Mouse (Mus musculus) G1E-ER4 (cell line): ENCODE measurements around the gene Mpz. TPM values are rescaled to one million over a fixed set of nuclear protein-coding genes. Genes with fewer than 3 reads are reported as not detected.

Source experiments
- GATA1 ChIP-seq: IDR thresholded peaks from one replicate; pipeline ENCODE4 v1.8.0; 2012; ENCODE audit warnings: low read length, inconsistent platforms
- polyA plus RNA-seq: library from polyadenylated mRNA; stranded (reverse); fragments of >175 nt; gene quantifications from 2 replicates; pipeline ENCODE4 v1.2.3, GENCODE M21; 2012

Gene Mpz
- polyA plus RNA-seq, 1 experiment = not detected

GRCm38 (mm10) chr1:171193911-171194830 lies 43.7 kb downstream of the Mpz start:
- TF ChIP-seq GATA1 = no peak

- TF ChIP-seq GATA1 = no peak
Observed at GRCm38 (mm10) chr1:171195046-171195822, 44.7 kb downstream of the Mpz start.

- TF ChIP-seq GATA1 = no peak
Observed at GRCm38 (mm10) chr1:171195887-171196397, 45.4 kb downstream of the Mpz start, which contains the start of gene Pcp4l1. TSS of gene Pcp4l1 (minus strand) at chr1:171196268.

GRCm38 (mm10) chr1:171199532-171199931 lies 49.0 kb downstream of the Mpz start:
- no peak for TF ChIP-seq GATA1

- TF ChIP-seq GATA1 = no peak
Observed at GRCm38 (mm10) chr1:171200769-171201168, 50.3 kb downstream of the Mpz start.

GRCm38 (mm10) chr1:171203471-171204248 lies 53.1 kb downstream of the Mpz start:
- TF ChIP-seq GATA1 = no peak

- no peak for TF ChIP-seq GATA1
Observed at GRCm38 (mm10) chr1:171204249-171204644, 53.7 kb downstream of the Mpz start.

GRCm38 (mm10) chr1:171205704-171206493 lies 55.4 kb downstream of the Mpz start:
- peak; percentile 72 for TF ChIP-seq GATA1

- no peak for TF ChIP-seq GATA1
Observed at GRCm38 (mm10) chr1:171209409-171209808, 58.9 kb downstream of the Mpz start.

Other genes with a start within 250 kb of the Mpz start
- not detected in 2 replicates for gene Fcrlb, start 237.8 kb upstream of the Mpz start, polyA plus RNA-seq
- gene Fcrla, start 223.1 kb upstream of the Mpz start, polyA plus RNA-seq = 0.22 TPM in 1 of 2 replicates, not detected in the other
- 0.08 TPM in 1 of 2 replicates, not detected in the other for gene Fcgr2b, start 174.2 kb upstream of the Mpz start, polyA plus RNA-seq
- gene Fcgr4, start 131.8 kb upstream of the Mpz start, polyA plus RNA-seq = not detected in 2 replicates
- 0.04 and 0.13 TPM in 2 replicates for gene Fcgr3, start 85.8 kb upstream of the Mpz start, polyA plus RNA-seq
- gene Cfap126, start 36.8 kb upstream of the Mpz start, polyA plus RNA-seq = 0.67 and 1.5 TPM in 2 replicates
- 51.9 and 128 TPM in 2 replicates for gene Sdhc, start 108 bp upstream of the Mpz start, polyA plus RNA-seq
- gene Pcp4l1, start 45.6 kb downstream of the Mpz start, polyA plus RNA-seq = not detected in 2 replicates
- 0.40 and 0.42 TPM in 2 replicates for gene Nr1i3, start 63.3 kb downstream of the Mpz start, polyA plus RNA-seq
- 50.2 and 61.5 TPM in 2 replicates for gene Tomm40l, start 71.8 kb downstream of the Mpz start, polyA plus RNA-seq
- gene Apoa2, start 74.3 kb downstream of the Mpz start, polyA plus RNA-seq = not detected in 2 replicates
- not detected in 2 replicates for gene Fcer1g, start 83.7 kb downstream of the Mpz start, polyA plus RNA-seq
- gene Adamts4, start 99.7 kb downstream of the Mpz start, polyA plus RNA-seq = 0.09 TPM in 2 replicates
- gene Ndufs2, start 100.7 kb downstream of the Mpz start, polyA plus RNA-seq = 40.4 and 106 TPM in 2 replicates
- gene B4galt3, start 119.6 kb downstream of the Mpz start, polyA plus RNA-seq = 26.9 and 32.7 TPM in 2 replicates
- 38.6 and 45.3 TPM in 2 replicates for gene Ppox, start 130.5 kb downstream of the Mpz start, polyA plus RNA-seq
- gene Usp21, start 137.3 kb downstream of the Mpz start, polyA plus RNA-seq = 49.8 and 54.4 TPM in 2 replicates
- 51.5 and 62.9 TPM in 2 replicates for gene Ufc1, start 144.3 kb downstream of the Mpz start, polyA plus RNA-seq
- gene Dedd, start 178.4 kb downstream of the Mpz start, polyA plus RNA-seq = 25.2 and 28.3 TPM in 2 replicates
- gene Nit1, start 194.9 kb downstream of the Mpz start, polyA plus RNA-seq = 14.2 and 16.9 TPM in 2 replicates
- gene Pfdn2, start 195.0 kb downstream of the Mpz start, polyA plus RNA-seq = 19.0 and 19.9 TPM in 2 replicates
- gene Klhdc9, start 210.1 kb downstream of the Mpz start, polyA plus RNA-seq = 0.48 and 0.63 TPM in 2 replicates
- gene Nectin4, start 219.4 kb downstream of the Mpz start, polyA plus RNA-seq = not detected in 2 replicates
- 0.95 and 1.1 TPM in 2 replicates for gene Arhgap30, start 238.2 kb downstream of the Mpz start, polyA plus RNA-seq